Mouse (Mus musculus): ENCODE data around the gene Cfap74. TPM values are rescaled to one million over a fixed set of nuclear protein-coding genes. Genes with fewer than 3 reads are reported as not detected.

Cfap74 gene
- polyA plus RNA-seq, 1 experiment from 2014 or later: 6.3 TPM

- no peaks in the 10 kb centered on the region for H3K36me3 ChIP-seq (ENCODE audit: control insufficient read depth, insufficient read depth, low read length)
- no peaks in the 10 kb centered on the region for H3K4me1 ChIP-seq (ENCODE audit: control insufficient read depth, insufficient read depth, low read length)
- H3K27ac ChIP-seq (ENCODE audit: low read depth, low read length): no peak overlapping the region
- peak; percentile 17 for DNase-seq (ENCODE audit: low spot score, missing footprints)
- H3K4me2 ChIP-seq: no peak overlapping the region
- no peak for ATAC-seq (ENCODE audit: low FRiP score)
- no peaks in the 10 kb centered on the region for H3K9me3 ChIP-seq (ENCODE audit: control insufficient read depth, low read length)
- no peak overlapping the region for H3K9ac ChIP-seq (ENCODE audit: low read length)
- WGBS: 84% methylated on average over 5 of the region's 5 CpGs
- no peak overlapping the region for H3K4me3 ChIP-seq (ENCODE audit: low read depth, low read length)
- H3K27me3 ChIP-seq (ENCODE audit: control insufficient read depth, insufficient read depth, low read length): no peaks in the 10 kb centered on the region
Observed at GRCm38 (mm10) chr4:155458575-155458974, 49.6 kb downstream of the Cfap74 start.

- Histone ChIP-seq H3K27me3 (ENCODE audit: control insufficient read depth, insufficient read depth, low read length) (no peaks in the 10 kb centered on the region), H3K4me1 (ENCODE audit: control insufficient read depth, insufficient read depth, low read length) (no peaks in the 10 kb centered on the region), H3K9ac (ENCODE audit: low read length) (no peak overlapping the region), H3K36me3 (ENCODE audit: control insufficient read depth, insufficient read depth, low read length) (no peaks in the 10 kb centered on the region), H3K4me3 (ENCODE audit: low read depth, low read length) (no peak overlapping the region), H3K27ac (ENCODE audit: low read depth, low read length) (no peak overlapping the region), H3K4me2 (no peak overlapping the region), H3K9me3 (ENCODE audit: control insufficient read depth, low read length) (no peaks in the 10 kb centered on the region)
- ATAC-seq (ENCODE audit: low FRiP score): no peak
- peak; percentile 17 for DNase-seq (ENCODE audit: low spot score, missing footprints)
- WGBS: 83% methylated on average over 13 of the region's 13 CpGs
Observed at GRCm38 (mm10) chr4:155463050-155463449, 54.1 kb downstream of the Cfap74 start.

GRCm38 (mm10) chr4:155463611-155464010 lies 54.6 kb downstream of the Cfap74 start:
- 85% methylated on average over 6 of the region's 6 CpGs for WGBS
- Histone ChIP-seq H3K4me2 (no peak overlapping the region), H3K27ac (ENCODE audit: low read depth, low read length) (no peak overlapping the region), H3K27me3 (ENCODE audit: control insufficient read depth, insufficient read depth, low read length) (no peaks in the 10 kb centered on the region), H3K9me3 (ENCODE audit: control insufficient read depth, low read length) (no peaks in the 10 kb centered on the region), H3K36me3 (ENCODE audit: control insufficient read depth, insufficient read depth, low read length) (no peaks in the 10 kb centered on the region), H3K4me3 (ENCODE audit: low read depth, low read length) (no peak overlapping the region), H3K4me1 (ENCODE audit: control insufficient read depth, insufficient read depth, low read length) (no peaks in the 10 kb centered on the region), H3K9ac (ENCODE audit: low read length) (no peak overlapping the region)
- DNase-seq (ENCODE audit: low spot score, missing footprints): peak; percentile 23
- no peak for ATAC-seq (ENCODE audit: low FRiP score)

GRCm38 (mm10) chr4:155464061-155464460 lies 55.1 kb downstream of the Cfap74 start:
- Histone ChIP-seq H3K9me3 (ENCODE audit: control insufficient read depth, low read length) (no peaks in the 10 kb centered on the region), H3K27me3 (ENCODE audit: control insufficient read depth, insufficient read depth, low read length) (no peaks in the 10 kb centered on the region), H3K27ac (ENCODE audit: low read depth, low read length) (no peak overlapping the region), H3K9ac (ENCODE audit: low read length) (no peak overlapping the region), H3K36me3 (ENCODE audit: control insufficient read depth, insufficient read depth, low read length) (no peaks in the 10 kb centered on the region), H3K4me3 (ENCODE audit: low read depth, low read length) (no peak overlapping the region), H3K4me2 (no peak overlapping the region), H3K4me1 (ENCODE audit: control insufficient read depth, insufficient read depth, low read length) (no peaks in the 10 kb centered on the region)
- 89% methylated on average over 4 of the region's 4 CpGs for WGBS
- DNase-seq (ENCODE audit: low spot score, missing footprints) (no peak), ATAC-seq (ENCODE audit: low FRiP score) (no peak)

- Histone ChIP-seq H3K4me2 (no peak overlapping the region), H3K36me3 (ENCODE audit: control insufficient read depth, insufficient read depth, low read length) (no peaks in the 10 kb centered on the region), H3K27me3 (ENCODE audit: control insufficient read depth, insufficient read depth, low read length) (no peaks in the 10 kb centered on the region), H3K4me1 (ENCODE audit: control insufficient read depth, insufficient read depth, low read length) (no peaks in the 10 kb centered on the region), H3K9me3 (ENCODE audit: control insufficient read depth, low read length) (no peaks in the 10 kb centered on the region), H3K9ac (ENCODE audit: low read length) (no peak overlapping the region), H3K4me3 (ENCODE audit: low read depth, low read length) (no peak overlapping the region), H3K27ac (ENCODE audit: low read depth, low read length) (no peak overlapping the region)
- DNase-seq (ENCODE audit: low spot score, missing footprints): no peak
- ATAC-seq (ENCODE audit: low FRiP score): no peak
- 74% methylated on average over 6 of the region's 6 CpGs for WGBS
Observed at GRCm38 (mm10) chr4:155465607-155466006, 56.6 kb downstream of the Cfap74 start.

- no peak for ATAC-seq (ENCODE audit: low FRiP score)
- H3K36me3 ChIP-seq (ENCODE audit: control insufficient read depth, insufficient read depth, low read length): no peaks in the 10 kb centered on the region
- no peak overlapping the region for H3K27ac ChIP-seq (ENCODE audit: low read depth, low read length)
- H3K27me3 ChIP-seq (ENCODE audit: control insufficient read depth, insufficient read depth, low read length): no peaks in the 10 kb centered on the region
- no peak overlapping the region for H3K9ac ChIP-seq (ENCODE audit: low read length)
- no peaks in the 10 kb centered on the region for H3K9me3 ChIP-seq (ENCODE audit: control insufficient read depth, low read length)
- H3K4me3 ChIP-seq (ENCODE audit: low read depth, low read length): no peak overlapping the region
- H3K4me2 ChIP-seq: no peak overlapping the region
- WGBS: 81% methylated on average over 5 of the region's 5 CpGs
- no peaks in the 10 kb centered on the region for H3K4me1 ChIP-seq (ENCODE audit: control insufficient read depth, insufficient read depth, low read length)
- DNase-seq (ENCODE audit: low spot score, missing footprints): no peak
Observed at GRCm38 (mm10) chr4:155466080-155466479, 57.1 kb downstream of the Cfap74 start.

- ATAC-seq (ENCODE audit: low FRiP score): no peak
Observed at GRCm38 (mm10) chr4:155467237-155468010, 58.4 kb downstream of the Cfap74 start.

GRCm38 (mm10) chr4:155468952-155469351 lies 60.0 kb downstream of the Cfap74 start, which contains the start of gene Tmem52:
Gene Tmem52 (plus strand): TSS chr4:155469114.
- Histone ChIP-seq H3K4me1 (ENCODE audit: control insufficient read depth, insufficient read depth, low read length) (no peaks in the 10 kb centered on the region), H3K9ac (ENCODE audit: low read length) (no peak within 1 kb of the TSS), H3K4me2 (peak within 1 kb of the TSS; percentile 25; the same call in 1 of the 2 replicates), H3K9me3 (ENCODE audit: control insufficient read depth, low read length) (no peaks in the 10 kb centered on the region), H3K27me3 (ENCODE audit: control insufficient read depth, insufficient read depth, low read length) (no peaks in the 10 kb centered on the region), H3K4me3 (ENCODE audit: low read depth, low read length) (peak within 1 kb of the TSS; percentile 10; the same call in 1 of the 2 replicates), H3K27ac (ENCODE audit: low read depth, low read length) (no peak within 1 kb of the TSS), H3K36me3 (ENCODE audit: control insufficient read depth, insufficient read depth, low read length) (no peaks in the 10 kb centered on the region)
- WGBS: 12% methylated on average over 21 of the region's 21 CpGs
- peak; percentile 40; the same call in 1 of the 2 replicates for ATAC-seq (ENCODE audit: low FRiP score)
- DNase-seq (ENCODE audit: low spot score, missing footprints): peak; percentile 85

More at GRCm38 (mm10) chr4:155467237-155468010, 58.4 kb downstream of the Cfap74 start:
- H3K9me3 ChIP-seq (ENCODE audit: control insufficient read depth, low read length): no peaks in the 10 kb centered on the region
- DNase-seq (ENCODE audit: low spot score, missing footprints): peak; percentile 17
- no peaks in the 10 kb centered on the region for H3K27me3 ChIP-seq (ENCODE audit: control insufficient read depth, insufficient read depth, low read length)
- no peaks in the 10 kb centered on the region for H3K4me1 ChIP-seq (ENCODE audit: control insufficient read depth, insufficient read depth, low read length)
- H3K9ac ChIP-seq (ENCODE audit: low read length): no peak overlapping the region
- no peak overlapping the region for H3K4me2 ChIP-seq
- no peaks in the 10 kb centered on the region for H3K36me3 ChIP-seq (ENCODE audit: control insufficient read depth, insufficient read depth, low read length)
- 86% methylated on average over 13 of the region's 13 CpGs for WGBS
- H3K4me3 ChIP-seq (ENCODE audit: low read depth, low read length): no peak overlapping the region
- H3K27ac ChIP-seq (ENCODE audit: low read depth, low read length): no peak overlapping the region

GRCm38 (mm10) chr4:155469590-155470262 lies 60.7 kb downstream of the Cfap74 start:
- no peak overlapping the region for H3K4me2 ChIP-seq
- H3K27me3 ChIP-seq (ENCODE audit: control insufficient read depth, insufficient read depth, low read length): no peaks in the 10 kb centered on the region
- DNase-seq (ENCODE audit: low spot score, missing footprints): peak; percentile 41
- no peaks in the 10 kb centered on the region for H3K36me3 ChIP-seq (ENCODE audit: control insufficient read depth, insufficient read depth, low read length)
- H3K9ac ChIP-seq (ENCODE audit: low read length): no peak overlapping the region
- 74% methylated on average over 18 of the region's 18 CpGs for WGBS
- H3K9me3 ChIP-seq (ENCODE audit: control insufficient read depth, low read length): no peaks in the 10 kb centered on the region
- no peak overlapping the region for H3K4me3 ChIP-seq (ENCODE audit: low read depth, low read length)
- no peak for ATAC-seq (ENCODE audit: low FRiP score)
- H3K4me1 ChIP-seq (ENCODE audit: control insufficient read depth, insufficient read depth, low read length): no peaks in the 10 kb centered on the region
- H3K27ac ChIP-seq (ENCODE audit: low read depth, low read length): no peak overlapping the region

Data from midbrain, embryonic 11.5 days (tissue).